Mouse (Mus musculus): ENCODE results near the gene Pigr.

Pigr gene

GRCm38 (mm10) chr1:130872912-130873311, 46.4 kb downstream of the Pigr start:
- in situ Hi-C loops (cut with MboI; ENCODE audit: low pct_unique_long_range_greater_than_20kb in 1 of 2, low sequenced_read_pairs in 2 of 2, unreplicated experiment in 1 of 2), result no loop called here

- in situ Hi-C loops (cut with MboI; ENCODE audit: low pct_unique_long_range_greater_than_20kb in 1 of 2, low sequenced_read_pairs in 2 of 2, unreplicated experiment in 1 of 2), result loop anchor here (25.0 kb wide), 1 partner anchor 387 kb away; no protein-coding TSS in a partner anchor
Measured at GRCm38 (mm10) chr1:130875139-130875538, 48.7 kb downstream of the Pigr start.

- in situ Hi-C loops (cut with MboI; ENCODE audit: low pct_unique_long_range_greater_than_20kb in 1 of 2, low sequenced_read_pairs in 2 of 2, unreplicated experiment in 1 of 2), result loop anchor here (25.0 kb wide), 1 partner anchor 386 kb away; no protein-coding TSS in a partner anchor
Measured at GRCm38 (mm10) chr1:130875910-130876309, 49.4 kb downstream of the Pigr start.

GRCm38 (mm10) chr1:130876931-130877509, 50.5 kb downstream of the Pigr start:
- in situ Hi-C loops (cut with MboI; ENCODE audit: low pct_unique_long_range_greater_than_20kb in 1 of 2, low sequenced_read_pairs in 2 of 2, unreplicated experiment in 1 of 2), result loop anchor here (25.0 kb wide), 1 partner anchor 385 kb away; no protein-coding TSS in a partner anchor

GRCm38 (mm10) chr1:130877889-130878614, 51.6 kb downstream of the Pigr start:
- in situ Hi-C loops (cut with MboI; ENCODE audit: low pct_unique_long_range_greater_than_20kb in 1 of 2, low sequenced_read_pairs in 2 of 2, unreplicated experiment in 1 of 2), result loop anchor here (25.0 kb wide), 1 partner anchor 384 kb away; no protein-coding TSS in a partner anchor

GRCm38 (mm10) chr1:130879927-130880326, 53.4 kb downstream of the Pigr start:
- in situ Hi-C loops (cut with MboI; ENCODE audit: low pct_unique_long_range_greater_than_20kb in 1 of 2, low sequenced_read_pairs in 2 of 2, unreplicated experiment in 1 of 2), result loop anchor here (10.0 to 25.0 kb wide), 2 partner anchors 175 to 382 kb away; no protein-coding TSS in a partner anchor

- in situ Hi-C loops (cut with MboI; ENCODE audit: low pct_unique_long_range_greater_than_20kb in 1 of 2, low sequenced_read_pairs in 2 of 2, unreplicated experiment in 1 of 2), result loop anchor here (10.0 to 25.0 kb wide), 2 partner anchors 172 to 379 kb away; no protein-coding TSS in a partner anchor
Measured at GRCm38 (mm10) chr1:130883146-130883545, 56.7 kb downstream of the Pigr start.

- in situ Hi-C loops (cut with MboI; ENCODE audit: low pct_unique_long_range_greater_than_20kb in 1 of 2, low sequenced_read_pairs in 2 of 2, unreplicated experiment in 1 of 2), result loop anchor here (10.0 to 25.0 kb wide), 2 partner anchors 167 to 375 kb away; no protein-coding TSS in a partner anchor
Measured at GRCm38 (mm10) chr1:130887354-130887753, 60.9 kb downstream of the Pigr start, which contains the start of gene Il24. Gene Il24, minus strand, starts transcription at chr1:130887454.

GRCm38 (mm10) chr1:130892446-130892845, 66.0 kb downstream of the Pigr start:
- in situ Hi-C loops (cut with MboI; ENCODE audit: low pct_unique_long_range_greater_than_20kb in 1 of 2, low sequenced_read_pairs in 2 of 2, unreplicated experiment in 1 of 2), result loop anchor here (25.0 kb wide), 1 partner anchor 370 kb away; no protein-coding TSS in a partner anchor

- in situ Hi-C loops (cut with MboI; ENCODE audit: low pct_unique_long_range_greater_than_20kb in 1 of 2, low sequenced_read_pairs in 2 of 2, unreplicated experiment in 1 of 2), result loop anchor here (25.0 kb wide), 1 partner anchor 369 kb away; no protein-coding TSS in a partner anchor
Measured at GRCm38 (mm10) chr1:130893329-130894040, 67.0 kb downstream of the Pigr start.

GRCm38 (mm10) chr1:130894468-130894867, 68.0 kb downstream of the Pigr start:
- in situ Hi-C loops (cut with MboI; ENCODE audit: low pct_unique_long_range_greater_than_20kb in 1 of 2, low sequenced_read_pairs in 2 of 2, unreplicated experiment in 1 of 2), result loop anchor here (25.0 kb wide), 1 partner anchor 368 kb away; no protein-coding TSS in a partner anchor

All from mouse embryonic stem cell (cell line).